Mouse (Mus musculus): ENCODE data around the gene Hepacam. TPM values are rescaled to one million over a fixed set of nuclear protein-coding genes. Genes with fewer than 3 reads are reported as not detected.

Hepacam gene
- polyA plus RNA-seq (2016; fragmentation: Nextera tagmentation; extraction: Ambion mirVana): 0.06 TPM in 1 of 2 replicates, not detected in the other

DNA sequence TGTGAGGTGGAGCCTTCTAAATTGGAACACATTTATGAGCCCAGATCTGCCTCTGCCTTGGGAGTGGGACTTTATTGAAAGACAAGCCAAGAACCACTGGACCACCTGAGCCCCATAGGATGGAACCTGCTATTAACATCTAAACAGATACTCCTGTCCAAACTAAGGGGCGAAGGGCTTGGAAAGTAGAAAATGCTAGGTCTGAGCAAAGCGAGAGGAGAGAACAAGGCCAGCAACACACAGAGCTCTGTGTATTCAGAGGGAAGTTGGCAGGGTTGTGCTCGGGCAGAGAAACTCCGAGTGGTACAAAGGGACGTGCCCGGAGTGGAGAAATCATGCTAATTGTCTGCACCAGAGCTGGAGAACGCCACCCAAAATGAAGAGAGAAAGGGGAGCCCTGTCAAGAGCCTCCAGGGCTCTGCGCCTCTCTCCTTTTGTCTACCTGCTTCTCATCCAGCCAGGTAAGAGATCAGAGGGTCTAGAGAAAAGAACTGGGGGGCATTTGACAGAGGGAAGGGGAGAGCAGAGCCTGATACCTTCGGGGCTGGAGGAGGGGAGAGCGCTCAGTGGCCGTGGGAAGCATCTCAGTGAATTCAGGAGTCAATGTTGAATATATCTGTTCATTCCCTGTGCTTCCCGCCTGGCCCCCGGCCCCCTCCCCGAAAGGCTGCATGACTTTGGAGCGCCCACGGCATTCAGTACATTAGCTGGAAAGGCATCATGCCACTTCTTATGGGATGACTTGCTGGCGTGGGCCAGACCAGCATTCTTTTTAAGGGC is at the start of gene Hepacam:
Gene Hepacam (plus strand): TSS at position 51 of the 780 bp plus-strand sequence.
- Histone ChIP-seq H3K36me3 (no peaks in the 10 kb centered on the region), H3K4me3 (replicated peaks) (no peak within 1 kb of the TSS), H3K9me3 (no peaks in the 10 kb centered on the region), H3K9ac (replicated peaks) (no peak within 1 kb of the TSS), H3K4me1 (replicated peaks) (no peaks in the 10 kb centered on the region), H3K27me3 (0 out of 2 replicates have a peak, but pooled peaks cover 3% of the 10 kb centered on the region), H3K4me2 (no peak within 1 kb of the TSS), H3K27ac (no peak within 1 kb of the TSS)
- no peak for ATAC-seq (ENCODE audit: insufficient number of reproducible peaks, insufficient read depth, low FRiP score, low TSS enrichment, low read depth)
- WGBS: 80% methylated on average over 17 of the region's 17 CpGs

- Histone ChIP-seq H3K4me1 (replicated peaks) (no peaks in the 10 kb centered on the region), H3K36me3 (no peaks in the 10 kb centered on the region), H3K9me3 (no peaks in the 10 kb centered on the region), H3K27me3 (no peaks in the 10 kb centered on the region), H3K27ac (no peak overlapping the region), H3K4me3 (replicated peaks) (no peak overlapping the region), H3K4me2 (no peak overlapping the region), H3K9ac (replicated peaks) (no peak overlapping the region)
- no peak for ATAC-seq (ENCODE audit: insufficient number of reproducible peaks, insufficient read depth, low FRiP score, low TSS enrichment, low read depth)
- WGBS: 48% methylated on average over 3 of the region's 3 CpGs
Measured at GRCm38 (mm10) chr9:37329456-37329855, 37.7 kb upstream of the Hepacam start.

DNA sequence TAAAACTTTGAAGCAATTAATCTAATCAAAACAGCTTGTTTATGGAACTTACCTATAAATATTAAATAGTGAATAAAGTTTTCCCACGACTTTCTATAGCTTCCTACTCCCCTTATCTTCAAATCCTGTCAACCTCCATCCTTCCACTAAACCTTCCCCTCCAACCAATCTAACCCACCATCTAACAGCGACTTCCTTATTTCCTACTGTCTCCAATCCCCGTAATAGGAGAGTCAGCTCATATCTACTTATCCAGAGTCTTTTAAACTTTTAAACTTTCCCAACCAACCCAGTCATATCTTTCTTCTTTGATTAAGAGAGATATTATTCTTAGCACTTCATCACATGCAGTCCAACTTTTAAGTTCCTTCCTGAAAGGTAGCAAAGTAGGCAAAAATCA is 21.7 kb upstream of the Hepacam start:
- no peak overlapping the region for H3K27ac ChIP-seq
- H3K9ac ChIP-seq (replicated peaks): no peak overlapping the region
- H3K36me3 ChIP-seq: 0 out of 2 replicates have a peak, but pooled peaks cover 3% of the 10 kb centered on the region
- H3K4me1 ChIP-seq (replicated peaks): peaks cover 11% of the 10 kb centered on the region
- H3K4me2 ChIP-seq: no peak overlapping the region
- H3K27me3 ChIP-seq: no peaks in the 10 kb centered on the region
- ATAC-seq (ENCODE audit: insufficient number of reproducible peaks, insufficient read depth, low FRiP score, low TSS enrichment, low read depth): no peak
- no peak overlapping the region for H3K4me3 ChIP-seq (replicated peaks)
- H3K9me3 ChIP-seq: no peaks in the 10 kb centered on the region
- 86% methylated on average over 3 of the region's 3 CpGs for WGBS

DNA sequence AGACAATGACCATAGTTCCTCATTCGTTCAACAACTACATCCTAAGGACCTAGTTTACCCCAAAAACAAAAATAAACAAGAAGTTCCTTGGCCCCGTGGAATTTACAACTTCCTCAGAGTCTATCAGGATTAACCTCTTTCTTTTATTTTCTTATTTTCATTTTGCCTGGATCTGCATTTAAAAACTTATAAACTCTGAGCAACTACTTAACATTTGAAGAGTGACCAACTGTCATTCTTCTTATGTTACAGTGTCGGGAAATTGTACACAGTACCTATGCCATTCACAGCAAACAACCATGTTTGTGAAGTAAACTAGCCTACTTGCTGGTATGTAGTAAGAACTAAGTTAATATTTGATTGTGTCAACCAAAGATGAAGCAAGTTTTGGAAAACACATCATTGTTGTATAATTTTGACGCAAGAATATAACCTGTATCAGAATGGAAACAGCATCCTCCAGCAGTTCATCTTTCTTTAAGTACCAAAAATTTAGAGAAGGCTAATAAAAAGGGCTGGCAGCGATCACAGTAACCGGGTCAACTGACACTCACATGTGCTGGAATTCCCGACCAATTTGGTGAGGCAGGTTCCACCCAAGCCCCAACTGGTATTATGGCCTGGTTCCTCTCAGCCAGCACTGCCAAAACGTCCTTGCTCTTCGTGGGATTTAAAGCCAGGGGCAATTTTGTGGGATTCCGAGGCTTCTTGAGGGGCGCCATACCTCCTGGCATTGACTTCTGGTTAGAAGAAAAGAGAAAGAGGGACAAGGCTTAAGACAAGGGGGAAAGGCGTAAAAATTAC is 19.8 kb upstream of the Hepacam start:
- H3K27ac ChIP-seq: peak overlapping the region; percentile 91
- peak overlapping the region; percentile 85 for H3K4me2 ChIP-seq
- H3K27me3 ChIP-seq: no peaks in the 10 kb centered on the region; the same call in 1 of the 2 replicates
- peak overlapping the region; percentile 73 for H3K4me3 ChIP-seq (replicated peaks)
- no peaks in the 10 kb centered on the region for H3K36me3 ChIP-seq
- no peaks in the 10 kb centered on the region for H3K9me3 ChIP-seq
- WGBS: 22% methylated on average over 12 of the region's 12 CpGs
- H3K4me1 ChIP-seq (replicated peaks): peaks cover 11% of the 10 kb centered on the region
- 0 out of 2 replicates have a peak, but pooled peaks have one; percentile 3 for ATAC-seq (ENCODE audit: insufficient number of reproducible peaks, insufficient read depth, low FRiP score, low TSS enrichment, low read depth)
- peak overlapping the region; percentile 85 for H3K9ac ChIP-seq (replicated peaks)

DNA sequence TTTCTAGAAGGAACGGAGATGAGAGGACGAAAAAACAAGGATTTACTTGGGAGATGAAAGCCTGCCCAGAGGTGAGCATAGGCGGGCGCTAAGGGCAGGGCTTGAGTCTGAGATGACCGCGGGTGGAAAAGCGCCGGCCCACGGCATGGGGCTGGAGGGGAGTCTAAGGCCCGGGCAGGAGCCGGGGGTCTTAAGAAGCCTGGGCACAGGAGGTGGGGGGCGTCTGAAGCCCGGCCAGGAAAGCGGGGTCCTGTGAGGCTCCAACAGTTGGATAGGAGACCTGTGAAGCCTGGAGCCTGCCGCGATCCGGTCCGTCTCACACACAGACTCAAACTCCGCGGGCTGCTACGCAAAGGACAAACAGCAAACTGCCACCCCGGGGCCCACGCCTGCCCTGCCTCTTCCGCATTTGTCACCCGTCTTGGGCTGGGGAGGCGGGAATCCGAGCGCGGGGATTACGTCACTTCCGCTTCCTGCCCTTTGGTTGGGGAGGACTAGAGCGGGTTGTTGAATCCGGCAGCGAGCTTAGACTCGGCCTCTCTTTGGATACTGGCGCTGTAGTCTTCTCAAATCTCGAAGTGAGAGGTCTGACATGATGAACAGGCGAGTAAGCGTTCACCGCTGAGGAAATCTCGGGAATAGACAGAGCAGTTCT is 19.0 kb upstream of the Hepacam start, which contains the start of gene Ccdc15:
Gene Ccdc15 (minus strand): TSS at position 445 of the 655 bp plus-strand sequence.
- ATAC-seq (ENCODE audit: insufficient number of reproducible peaks, insufficient read depth, low FRiP score, low TSS enrichment, low read depth): peak; percentile 98
- Histone ChIP-seq H3K4me3 (replicated peaks) (peak within 1 kb of the TSS; percentile 73), H3K9ac (replicated peaks) (peak within 1 kb of the TSS; percentile 85), H3K27me3 (no peaks in the 10 kb centered on the region; the same call in 1 of the 2 replicates), H3K27ac (peak within 1 kb of the TSS; percentile 91), H3K4me2 (peak within 1 kb of the TSS; percentile 85), H3K36me3 (no peaks in the 10 kb centered on the region), H3K4me1 (replicated peaks) (peaks cover 11% of the 10 kb centered on the region), H3K9me3 (no peaks in the 10 kb centered on the region)
- under 1% methylated on average over 41 of the region's 41 CpGs for WGBS

DNA sequence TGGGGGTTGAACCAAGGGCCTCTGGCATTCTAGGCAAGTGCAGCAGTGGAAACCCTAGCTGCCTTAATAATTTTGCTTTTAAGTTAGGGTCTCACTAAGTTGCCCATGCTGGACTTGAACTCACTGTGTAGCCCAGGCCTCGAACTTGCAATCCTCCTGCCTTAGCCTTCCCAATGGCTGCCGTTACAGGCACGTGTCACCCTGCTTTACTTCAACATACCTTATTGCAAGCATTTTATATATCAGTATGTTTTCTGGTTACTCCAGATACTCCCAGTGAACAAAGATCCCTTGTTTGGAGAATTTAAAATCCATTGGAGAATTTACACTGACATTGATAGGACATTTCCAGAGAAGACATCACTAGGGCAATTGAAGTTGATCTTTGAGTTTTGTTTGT is 18.1 kb upstream of the Hepacam start:
- peak overlapping the region; percentile 73 for H3K4me3 ChIP-seq (replicated peaks)
- ATAC-seq (ENCODE audit: insufficient number of reproducible peaks, insufficient read depth, low FRiP score, low TSS enrichment, low read depth): no peak
- peak overlapping the region; percentile 85 for H3K4me2 ChIP-seq
- peaks cover 11% of the 10 kb centered on the region for H3K4me1 ChIP-seq (replicated peaks)
- peak overlapping the region; percentile 91; the same call in 1 of the 2 replicates for H3K27ac ChIP-seq
- no peaks in the 10 kb centered on the region for H3K36me3 ChIP-seq
- H3K9me3 ChIP-seq: no peaks in the 10 kb centered on the region
- 93% methylated on average over 3 of the region's 3 CpGs for WGBS
- H3K27me3 ChIP-seq: no peaks in the 10 kb centered on the region; the same call in 1 of the 2 replicates
- H3K9ac ChIP-seq (replicated peaks): peak overlapping the region; percentile 85

DNA sequence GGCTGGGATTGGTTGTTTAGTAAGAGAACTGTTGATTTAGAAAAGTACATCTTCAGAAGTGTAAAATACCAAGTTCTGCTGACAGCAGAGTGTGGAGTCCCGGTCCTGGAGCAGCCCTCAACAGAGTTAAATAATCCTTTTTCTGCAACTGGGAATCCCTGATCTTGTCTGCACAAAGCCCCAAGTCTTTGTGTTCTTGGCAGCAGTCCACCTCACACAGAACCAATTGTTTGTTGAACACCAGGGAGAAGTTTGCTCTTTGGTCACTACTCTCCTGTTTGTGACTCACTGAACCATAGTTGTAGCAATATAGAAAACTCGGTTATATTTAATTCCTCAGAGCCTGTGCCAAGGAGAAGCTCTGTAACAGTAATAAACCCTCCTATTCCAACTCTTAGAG is 15.9 kb upstream of the Hepacam start:
- H3K9me3 ChIP-seq: no peaks in the 10 kb centered on the region
- no peak overlapping the region for H3K9ac ChIP-seq (replicated peaks)
- 75% methylated on average over 2 of the region's 2 CpGs for WGBS
- no peak for ATAC-seq (ENCODE audit: insufficient number of reproducible peaks, insufficient read depth, low FRiP score, low TSS enrichment, low read depth)
- H3K27ac ChIP-seq: no peak overlapping the region
- H3K4me3 ChIP-seq (replicated peaks): no peak overlapping the region
- H3K4me2 ChIP-seq: no peak overlapping the region
- no peaks in the 10 kb centered on the region; the same call in 1 of the 2 replicates for H3K27me3 ChIP-seq
- H3K4me1 ChIP-seq (replicated peaks): peaks cover 11% of the 10 kb centered on the region
- no peaks in the 10 kb centered on the region for H3K36me3 ChIP-seq

DNA sequence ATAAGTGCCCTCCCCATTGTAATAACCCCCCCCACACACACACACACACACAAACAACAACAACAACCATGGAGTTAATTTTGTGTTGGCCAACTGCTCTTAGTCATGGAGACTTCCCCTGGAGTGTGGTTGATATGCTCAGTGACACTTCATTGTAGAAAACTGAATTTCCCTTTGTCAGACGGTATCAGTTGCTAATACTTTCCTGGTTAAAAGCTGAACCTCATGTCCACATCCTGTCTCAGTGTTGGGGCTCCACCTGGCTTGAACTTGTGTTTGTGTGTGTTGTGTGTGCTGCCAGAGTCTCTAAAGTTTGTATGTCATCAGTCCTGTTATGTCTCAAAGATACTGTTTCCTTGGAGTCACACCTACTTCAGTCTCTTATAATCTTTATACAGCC is 12.7 kb upstream of the Hepacam start:
- Histone ChIP-seq H3K36me3 (no peaks in the 10 kb centered on the region), H3K9ac (replicated peaks) (no peak overlapping the region), H3K27ac (no peak overlapping the region), H3K4me1 (replicated peaks) (peaks cover 2% of the 10 kb centered on the region; the same call in 1 of the 2 replicates), H3K9me3 (no peaks in the 10 kb centered on the region), H3K4me2 (no peak overlapping the region), H3K27me3 (no peaks in the 10 kb centered on the region; the same call in 1 of the 2 replicates), H3K4me3 (replicated peaks) (no peak overlapping the region)
- 77% methylated on average over 1 of the region's 1 CpGs for WGBS
- ATAC-seq (ENCODE audit: insufficient number of reproducible peaks, insufficient read depth, low FRiP score, low TSS enrichment, low read depth): no peak

DNA sequence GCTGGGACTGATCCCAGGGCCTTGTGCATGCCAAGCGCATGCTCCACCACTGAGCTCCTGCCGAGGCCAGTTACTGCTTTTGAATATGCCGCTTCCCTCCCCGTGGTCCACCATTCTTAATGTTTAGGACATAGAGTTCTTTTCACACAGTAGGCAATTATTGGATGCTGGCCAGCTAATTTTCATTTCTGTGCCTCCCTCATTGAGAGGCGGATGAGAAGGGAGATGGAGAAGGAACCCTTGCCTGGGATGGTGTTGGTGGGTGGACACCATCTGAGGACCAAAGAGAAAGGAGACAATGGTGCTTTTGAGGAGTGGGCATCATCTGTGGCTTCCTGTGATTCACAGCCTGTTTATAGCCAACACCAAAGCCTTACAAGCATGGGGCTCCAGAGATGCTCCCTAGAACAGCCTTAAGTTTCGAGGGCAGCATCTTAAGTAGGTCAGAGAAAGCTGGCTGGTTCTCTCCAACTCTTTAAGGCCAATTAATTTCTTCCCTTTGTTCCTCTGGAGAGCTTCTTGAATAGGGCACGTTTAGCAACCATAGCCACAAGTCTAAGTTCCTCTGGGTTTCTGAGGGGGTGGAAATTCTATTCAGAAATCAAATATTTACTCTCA is 8.3 kb upstream of the Hepacam start:
- no peak overlapping the region for H3K4me2 ChIP-seq
- WGBS: 83% methylated on average over 7 of the region's 7 CpGs
- H3K27me3 ChIP-seq: no peaks in the 10 kb centered on the region
- no peaks in the 10 kb centered on the region for H3K9me3 ChIP-seq
- no peak overlapping the region for H3K4me3 ChIP-seq (replicated peaks)
- H3K36me3 ChIP-seq: no peaks in the 10 kb centered on the region
- H3K9ac ChIP-seq (replicated peaks): no peak overlapping the region
- peaks cover 7% of the 10 kb centered on the region; the same call in 1 of the 2 replicates for H3K4me1 ChIP-seq (replicated peaks)
- no peak for ATAC-seq (ENCODE audit: insufficient number of reproducible peaks, insufficient read depth, low FRiP score, low TSS enrichment, low read depth)
- peak overlapping the region; percentile 62; the same call in 1 of the 2 replicates for H3K27ac ChIP-seq

DNA sequence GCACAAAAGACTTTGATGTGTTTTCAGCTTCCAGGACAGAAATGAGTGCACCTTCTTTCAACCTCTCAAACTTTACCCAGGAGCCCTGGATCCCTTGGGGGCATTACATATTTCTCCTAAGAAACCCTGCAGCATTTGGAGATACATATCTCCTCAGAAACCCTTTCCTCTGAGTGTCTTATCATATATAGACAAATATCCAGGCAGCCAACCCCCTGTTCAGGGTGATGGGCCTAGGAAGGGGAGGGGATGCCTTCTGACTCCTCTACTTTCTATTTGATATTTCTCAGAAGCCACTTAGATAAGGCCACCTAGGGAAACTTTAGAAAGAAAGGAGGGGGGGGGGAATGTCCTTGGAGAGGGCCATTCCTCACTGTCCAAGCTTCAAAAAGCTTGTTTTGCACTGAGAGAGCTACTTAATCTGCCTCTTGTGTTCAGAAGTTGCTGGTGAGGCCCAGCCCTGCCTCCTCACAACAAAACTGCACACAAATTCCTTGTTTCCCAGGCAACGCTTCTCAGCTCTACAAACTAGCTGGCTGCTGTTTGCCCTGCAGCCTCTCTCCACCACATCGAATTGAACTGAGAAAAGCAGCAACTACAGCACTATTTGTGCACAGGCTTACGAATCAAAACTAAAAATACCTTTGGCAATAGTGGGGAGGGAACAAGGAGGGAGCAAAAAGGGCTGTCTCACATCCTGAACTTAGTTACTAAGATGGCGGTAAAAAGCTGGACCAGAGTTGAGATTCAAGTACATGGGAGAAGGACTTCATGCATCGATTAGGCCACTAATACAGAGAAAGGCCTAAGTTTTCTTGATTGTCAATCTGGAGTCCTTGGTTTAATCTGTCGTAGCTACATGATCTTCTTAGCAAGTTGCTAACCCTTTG is 7.6 kb upstream of the Hepacam start:
- Histone ChIP-seq H3K9ac (replicated peaks) (no peak overlapping the region), H3K9me3 (no peaks in the 10 kb centered on the region), H3K4me1 (replicated peaks) (peaks cover 7% of the 10 kb centered on the region; the same call in 1 of the 2 replicates), H3K27me3 (no peaks in the 10 kb centered on the region), H3K4me2 (no peak overlapping the region), H3K27ac (peak overlapping the region; percentile 62), H3K36me3 (no peaks in the 10 kb centered on the region), H3K4me3 (replicated peaks) (no peak overlapping the region)
- 59% methylated on average over 6 of the region's 6 CpGs for WGBS
- peak; percentile 52; the same call in 1 of the 2 replicates for ATAC-seq (ENCODE audit: insufficient number of reproducible peaks, insufficient read depth, low FRiP score, low TSS enrichment, low read depth)

Measured in limb, embryonic 12.5 days (tissue).